Mouse (Mus musculus): ENCODE measurements around the gene P2rx6.

The P2rx6 gene

GRCm38 (mm10) chr16:17626269-17626555 is 64.5 kb downstream of the P2rx6 start:
- no peak for DNase-seq (ENCODE audit: low spot score in 2 of 2)

All from right cerebral cortex, postnatal 10 days (tissue).